Mouse (Mus musculus): ENCODE measurements around the gene St6galnac3.

DNA sequence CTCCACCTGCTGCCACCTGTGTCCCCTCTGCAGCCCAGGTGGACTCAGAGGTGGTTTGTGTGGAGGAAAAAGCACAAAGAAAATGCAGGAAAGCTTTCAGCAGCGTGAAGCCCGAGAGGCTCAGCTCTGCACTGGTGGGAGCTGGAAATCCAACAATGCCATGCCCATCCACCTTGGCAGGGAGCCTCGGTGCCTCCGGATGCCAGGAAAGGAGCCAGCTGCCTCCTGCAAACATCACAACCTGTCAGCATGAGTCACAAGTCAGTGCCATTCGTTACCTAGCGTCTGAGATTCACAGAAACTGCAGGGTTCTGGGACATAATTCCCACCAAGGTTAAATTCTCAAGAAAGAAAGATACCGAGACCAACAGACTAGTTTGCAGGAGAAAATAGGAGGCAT is 63.0 kb downstream of the St6galnac3 start:
- TF ChIP-seq POLR2A (IDR thresholded peaks at IDR 0.05; ENCODE audit: borderline replicate concordance, extremely low read depth, insufficient read depth, insufficient read length, poor library complexity, severe bottlenecking): no peak
- TF ChIP-seq CTCF (IDR thresholded peaks at IDR 0.05; ENCODE audit: borderline replicate concordance, extremely low read depth, insufficient read depth, insufficient read length): no peak
